Mouse (Mus musculus) forebrain, embryonic 11.5 days (tissue): ENCODE measurements at regions not wholly inside any gene's neighbourhood (a gene's known extent, or its start where the extent isn't known, plus 50 kb on each side); places are given as distances from the start of the nearest gene placed in this dataset.
A peak's percentile ranks its signal among the peaks of the same experiment; 100 is the strongest.

Experiments used
- ATAC-seq: fragments of 200-750 bp; cut with Nextera tagmentation; replicated peaks from 2 replicates; pipeline ENCODE4 v1.8.0; 2017; ENCODE audit warnings: moderate TSS enrichment; ENCODE audit not compliant: low FRiP score
- DNase-seq: peaks from one replicate; pipeline ENCODE4 v3.0.0-alpha.2; 2017; ENCODE audit warnings: low spot score
- H3K27ac ChIP-seq: fragments of 300-500 bp; sonication (generic); 2 replicates; pipeline ENCODE4 v1.5.1; 2014; ENCODE audit warnings: low read depth, low read length
- H3K27me3 ChIP-seq: fragments of 300-500 bp; sonication (generic); 2 replicates; pipeline ENCODE4 v1.6.1; 2014; ENCODE audit warnings: mild to moderate bottlenecking, low read length, mixed read lengths; ENCODE audit not compliant: control insufficient read depth, insufficient read depth
- H3K36me3 ChIP-seq: fragments of 300-500 bp; sonication (generic); 2 replicates; pipeline ENCODE4 v1.6.1; 2014; ENCODE audit warnings: mild to moderate bottlenecking, low read length, moderate library complexity, mixed read lengths; ENCODE audit not compliant: control insufficient read depth, insufficient read depth
- H3K4me1 ChIP-seq: fragments of 300-500 bp; sonication (generic); replicated peaks from 2 replicates; pipeline ENCODE4 v1.6.1; 2014; ENCODE audit warnings: low read length, mixed read lengths; ENCODE audit not compliant: control insufficient read depth, insufficient read depth
- H3K4me2 ChIP-seq: fragments of 300-500 bp; sonication (generic); 2 replicates; pipeline ENCODE4 v1.6.1; 2014; ENCODE audit warnings: low read depth, mild to moderate bottlenecking, low read length, moderate library complexity, mixed read lengths; ENCODE audit not compliant: severe bottlenecking
- H3K4me3 ChIP-seq: fragments of 300-500 bp; sonication (generic); 2 replicates; pipeline ENCODE4 v1.5.1; 2014; ENCODE audit warnings: low read depth, low read length
- H3K9ac ChIP-seq: fragments of 300-500 bp; sonication (generic); 2 replicates; pipeline ENCODE4 v1.6.1; 2014; ENCODE audit warnings: low read length
- H3K9me3 ChIP-seq: fragments of 300-500 bp; sonication (generic); 2 replicates; pipeline ENCODE4 v1.6.1; 2016; ENCODE audit warnings: low read length, mixed read lengths; ENCODE audit not compliant: control insufficient read depth
- WGBS: fragments of 180-500 bp; shearing (Covaris S2); extraction: QIAGEN DNeasy Blood & Tissue Kit; methylation state at CpG from one replicate; pipeline ENCODE4 v1.1.7; 2014; 5-methylcytosine and 5-hydroxymethylcytosine counted together

DNA sequence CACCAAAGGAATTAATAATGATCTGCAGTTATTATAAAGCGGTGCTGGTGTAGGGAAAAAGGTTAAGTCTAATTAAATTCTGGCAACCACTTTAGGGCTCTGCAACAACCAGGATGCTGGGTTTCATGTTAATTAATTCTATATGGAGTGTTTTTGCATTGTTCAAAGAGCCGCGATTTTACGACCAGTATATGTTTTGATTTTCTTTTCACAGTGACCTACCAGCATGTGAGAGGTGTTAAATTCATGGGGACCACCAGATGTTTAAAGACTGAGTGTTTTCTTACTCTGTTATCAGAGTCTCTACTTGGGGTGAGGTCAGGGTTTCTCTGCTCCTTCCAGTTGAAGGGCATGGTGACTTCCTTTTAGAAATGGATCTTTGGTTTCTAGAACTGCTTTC is 164.8 kb upstream of the Zmiz1 start:
- no peak overlapping the region for H3K9ac ChIP-seq
- H3K9me3 ChIP-seq: no peaks in the 10 kb centered on the region
- no peak overlapping the region for H3K4me3 ChIP-seq
- DNase-seq (no peak), ATAC-seq (no peak)
- no peaks in the 10 kb centered on the region for H3K36me3 ChIP-seq
- H3K27me3 ChIP-seq: peaks cover 2% of the 10 kb centered on the region; the same call in 1 of the 2 replicates
- no peak overlapping the region for H3K27ac ChIP-seq
- H3K4me1 ChIP-seq: 0 out of 2 replicates have a peak, but pooled peaks cover 2% of the 10 kb centered on the region
- no peak overlapping the region for H3K4me2 ChIP-seq
- 76% methylated on average over 4 of the region's 4 CpGs for WGBS

DNA sequence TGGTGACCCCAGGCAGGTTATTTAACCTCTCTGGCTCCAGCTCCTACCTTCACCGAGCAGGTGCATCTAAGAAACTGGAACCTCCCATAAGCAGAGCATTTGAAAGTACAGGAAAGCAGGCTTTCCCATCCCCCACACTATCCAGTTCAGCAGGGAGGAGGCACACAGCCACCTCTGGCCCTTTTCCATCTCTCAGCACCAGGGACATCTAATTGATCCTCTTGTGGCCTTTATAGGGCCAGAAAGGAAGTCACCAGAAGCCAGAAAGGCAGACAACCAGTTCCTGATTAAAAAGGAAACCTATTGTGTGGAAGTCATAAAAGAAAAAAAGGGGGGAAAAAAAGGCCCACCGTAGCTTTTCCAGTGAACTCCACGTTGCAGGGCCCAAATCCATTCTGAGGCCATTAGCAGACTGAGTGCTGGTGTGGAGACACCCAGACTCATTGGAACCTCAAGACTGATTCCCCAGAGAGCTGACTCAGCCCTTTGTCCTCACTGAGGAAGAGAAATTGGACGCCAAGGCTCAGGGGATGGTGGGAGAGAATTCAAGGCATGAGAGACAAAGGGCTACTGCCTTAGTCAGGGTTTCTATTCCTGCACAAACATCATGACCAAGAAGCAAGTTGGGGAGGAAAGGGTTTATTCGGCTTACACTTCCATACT is 163.2 kb upstream of the Zmiz1 start:
- peaks cover 12% of the 10 kb centered on the region; the same call in 1 of the 2 replicates for H3K27me3 ChIP-seq
- WGBS: 49% methylated on average over 4 of the region's 5 CpGs
- peaks cover 2% of the 10 kb centered on the region for H3K4me1 ChIP-seq
- no peaks in the 10 kb centered on the region for H3K36me3 ChIP-seq
- ATAC-seq (no peak), DNase-seq (no peak)
- no peak overlapping the region for H3K4me2 ChIP-seq
- no peak overlapping the region for H3K27ac ChIP-seq
- no peak overlapping the region for H3K9ac ChIP-seq
- no peaks in the 10 kb centered on the region for H3K9me3 ChIP-seq
- no peak overlapping the region for H3K4me3 ChIP-seq

DNA sequence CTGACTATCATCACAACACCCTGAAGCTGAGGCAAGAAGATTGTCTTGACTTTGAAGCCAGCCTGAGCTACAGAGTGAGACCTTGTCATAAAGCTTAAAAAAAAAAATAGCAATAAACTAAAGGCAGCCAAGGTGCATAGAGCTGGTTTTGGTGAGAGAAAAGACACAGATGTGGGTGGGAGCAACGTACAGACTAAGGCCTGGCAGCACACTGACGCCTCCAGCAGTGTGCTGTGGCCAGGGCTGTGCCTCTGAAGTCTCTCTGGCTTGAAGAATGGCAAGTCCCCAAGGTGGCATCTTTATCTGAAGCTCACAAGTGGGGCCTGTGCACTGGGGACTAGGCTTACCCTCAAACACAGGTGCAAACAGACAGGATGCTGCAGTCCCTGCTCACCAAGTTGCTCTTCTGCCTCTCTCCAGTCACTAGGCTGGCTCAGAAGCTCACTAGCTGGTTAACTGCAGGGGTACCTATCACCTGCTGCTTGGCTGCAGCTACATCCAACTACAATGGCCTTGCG is 159.3 kb upstream of the Zmiz1 start:
- DNase-seq (no peak), ATAC-seq (no peak)
- peaks cover 23% of the 10 kb centered on the region for H3K27me3 ChIP-seq
- H3K27ac ChIP-seq: no peak overlapping the region
- 76% methylated on average over 3 of the region's 3 CpGs for WGBS
- no peak overlapping the region for H3K4me3 ChIP-seq
- H3K4me2 ChIP-seq: no peak overlapping the region
- no peaks in the 10 kb centered on the region for H3K36me3 ChIP-seq
- H3K9ac ChIP-seq: no peak overlapping the region
- no peaks in the 10 kb centered on the region for H3K9me3 ChIP-seq
- H3K4me1 ChIP-seq: peaks cover 16% of the 10 kb centered on the region

DNA sequence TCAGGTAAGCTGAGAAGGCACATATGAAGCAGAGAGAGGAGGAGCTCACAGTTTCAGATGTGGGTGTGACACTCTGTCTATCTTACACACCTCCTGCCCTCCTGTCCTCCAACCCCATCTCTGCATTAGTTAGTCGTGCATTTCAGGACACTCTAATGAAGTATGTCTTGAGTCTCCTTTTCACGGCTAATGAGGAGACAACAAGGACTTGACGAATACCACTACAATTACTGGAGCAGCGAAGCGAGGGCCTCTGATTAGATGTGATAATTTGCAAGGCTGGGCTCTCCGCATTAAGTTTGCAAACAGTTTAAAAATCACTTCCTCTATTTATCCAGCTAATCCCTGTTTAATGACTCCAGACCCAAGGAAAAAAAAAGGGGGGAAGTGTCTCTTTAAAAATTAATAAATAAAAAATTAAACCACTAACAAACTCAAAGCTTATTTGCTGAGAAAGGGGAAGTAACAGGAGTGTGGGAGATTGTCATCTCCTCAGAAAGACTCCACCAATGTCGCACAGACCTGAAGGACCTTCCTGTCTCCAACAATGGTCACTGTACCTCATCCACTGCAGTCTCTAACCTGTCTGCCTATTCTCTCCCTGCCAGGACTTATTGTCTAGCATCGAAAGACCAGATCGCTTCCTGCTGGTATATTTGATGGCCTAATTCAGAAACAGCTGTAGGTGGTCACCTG is 157.5 kb upstream of the Zmiz1 start:
- 18% methylated on average over 9 of the region's 9 CpGs for WGBS
- H3K9ac ChIP-seq: no peak overlapping the region
- no peak overlapping the region for H3K4me3 ChIP-seq
- peak; percentile 52 for DNase-seq
- peaks cover 30% of the 10 kb centered on the region for H3K27me3 ChIP-seq
- no peaks in the 10 kb centered on the region for H3K36me3 ChIP-seq
- no peak overlapping the region for H3K4me2 ChIP-seq
- H3K4me1 ChIP-seq: peaks cover 19% of the 10 kb centered on the region
- ATAC-seq: peak; percentile 46; the same call in 1 of the 2 replicates
- no peak overlapping the region for H3K27ac ChIP-seq
- no peaks in the 10 kb centered on the region for H3K9me3 ChIP-seq

DNA sequence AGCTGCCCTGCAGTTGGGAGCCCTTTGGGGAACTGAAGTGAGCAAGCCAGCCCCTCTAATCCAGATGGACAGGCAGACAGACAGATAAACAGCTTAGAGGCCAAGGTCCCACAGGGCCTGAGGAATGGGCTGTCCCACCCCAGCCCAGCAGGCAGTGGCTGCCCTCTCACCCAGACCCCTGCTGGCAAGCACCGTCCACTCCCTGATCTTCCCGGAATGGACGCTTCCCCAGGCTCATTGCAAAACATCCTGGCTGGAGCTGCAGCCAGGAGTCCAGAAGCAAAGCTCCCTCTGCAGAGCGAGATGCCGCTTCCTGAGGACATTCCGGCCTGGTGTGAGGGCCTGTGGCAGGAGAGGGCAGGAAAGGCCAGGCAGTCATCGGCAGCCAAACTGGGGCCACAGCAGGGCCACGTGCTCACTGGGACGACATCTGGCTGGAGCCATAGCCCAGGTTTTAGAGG is 154.6 kb upstream of the Zmiz1 start:
- Histone ChIP-seq H3K9me3 (no peaks in the 10 kb centered on the region), H3K9ac (peak overlapping the region; percentile 30; the same call in 1 of the 2 replicates), H3K4me3 (no peak overlapping the region), H3K36me3 (no peaks in the 10 kb centered on the region), H3K4me1 (peaks cover 20% of the 10 kb centered on the region), H3K27ac (0 out of 2 replicates have a peak overlapping the region, but pooled peaks have one; percentile 14), H3K27me3 (peaks cover 27% of the 10 kb centered on the region), H3K4me2 (0 out of 2 replicates have a peak overlapping the region, but pooled peaks have one; percentile 13)
- ATAC-seq: 0 out of 2 replicates have a peak, but pooled peaks have one; percentile 15
- DNase-seq: no peak
- WGBS: 13% methylated on average over 9 of the region's 9 CpGs

DNA sequence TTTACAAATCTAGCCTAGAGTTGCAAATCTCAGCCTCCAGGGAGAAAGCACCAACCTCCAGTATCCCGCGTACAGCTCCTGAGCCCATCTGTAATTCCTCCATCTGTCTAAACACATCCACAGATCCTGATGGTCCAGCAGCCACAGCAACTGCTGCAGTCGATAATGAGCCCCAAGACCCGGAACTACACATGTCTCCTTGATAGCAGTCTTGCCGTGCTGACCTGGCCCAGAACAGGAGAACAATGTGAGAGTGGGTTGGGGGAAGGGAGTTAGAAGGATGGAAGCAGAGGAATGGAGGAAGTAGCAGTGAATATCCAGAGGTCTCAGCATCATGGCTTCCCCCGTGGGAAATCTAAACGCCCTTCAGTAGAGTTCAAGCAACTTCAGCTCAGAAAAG is 152.8 kb upstream of the Zmiz1 start:
- Histone ChIP-seq H3K27ac (no peak overlapping the region), H3K4me1 (peaks cover 16% of the 10 kb centered on the region)
- no peak for ATAC-seq

DNA sequence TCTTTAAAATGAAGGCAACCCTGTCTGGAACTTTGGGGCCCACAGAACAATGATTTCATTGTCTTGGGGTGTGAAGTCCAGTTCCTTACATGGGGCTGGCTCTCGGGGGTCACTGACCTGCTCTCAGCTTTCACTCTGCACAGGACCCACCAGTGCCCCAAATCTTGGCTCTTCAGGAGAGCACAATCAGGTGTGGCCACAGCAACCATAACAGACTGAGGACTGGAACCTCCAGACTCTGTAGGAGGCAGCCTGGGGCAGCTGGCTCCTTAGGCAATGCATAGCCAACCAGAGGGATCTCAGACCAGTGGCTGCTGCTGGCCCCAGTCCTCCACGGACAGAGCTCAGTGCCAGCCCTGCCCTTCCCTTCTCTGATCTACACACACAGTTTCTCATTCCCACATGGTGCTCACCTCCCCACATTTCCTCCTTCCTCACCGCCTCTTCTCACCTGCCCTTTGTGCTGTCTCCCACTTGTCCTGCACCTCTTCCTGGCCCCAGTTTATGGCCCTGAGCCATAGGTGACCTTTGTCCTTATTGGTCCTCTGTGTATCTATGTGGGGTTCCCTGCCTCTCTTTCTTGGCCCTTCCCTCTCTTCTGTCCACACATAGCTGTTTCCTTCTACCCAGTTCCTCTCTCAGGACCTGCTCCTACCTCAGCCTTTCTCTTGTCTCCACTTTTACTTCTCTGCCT is 151.9 kb upstream of the Zmiz1 start:
- ATAC-seq: no peak
- Histone ChIP-seq H3K27me3 (peaks cover 18% of the 10 kb centered on the region), H3K27ac (no peak overlapping the region), H3K4me1 (peaks cover 16% of the 10 kb centered on the region; the same call in 1 of the 2 replicates), H3K4me3 (no peak overlapping the region), H3K36me3 (no peaks in the 10 kb centered on the region), H3K9me3 (no peaks in the 10 kb centered on the region), H3K9ac (no peak overlapping the region), H3K4me2 (no peak overlapping the region)
- DNase-seq: no peak
- 73% methylated on average over 3 of the region's 3 CpGs for WGBS

More for the DNA sequence above, 152.8 kb upstream of the Zmiz1 start:
- 75% methylated on average over 7 of the region's 7 CpGs for WGBS
- H3K9ac ChIP-seq: no peak overlapping the region
- H3K4me2 ChIP-seq: no peak overlapping the region
- no peaks in the 10 kb centered on the region for H3K9me3 ChIP-seq
- H3K36me3 ChIP-seq: no peaks in the 10 kb centered on the region
- H3K27me3 ChIP-seq: peaks cover 18% of the 10 kb centered on the region
- no peak overlapping the region for H3K4me3 ChIP-seq
- peak; percentile 46 for DNase-seq

DNA sequence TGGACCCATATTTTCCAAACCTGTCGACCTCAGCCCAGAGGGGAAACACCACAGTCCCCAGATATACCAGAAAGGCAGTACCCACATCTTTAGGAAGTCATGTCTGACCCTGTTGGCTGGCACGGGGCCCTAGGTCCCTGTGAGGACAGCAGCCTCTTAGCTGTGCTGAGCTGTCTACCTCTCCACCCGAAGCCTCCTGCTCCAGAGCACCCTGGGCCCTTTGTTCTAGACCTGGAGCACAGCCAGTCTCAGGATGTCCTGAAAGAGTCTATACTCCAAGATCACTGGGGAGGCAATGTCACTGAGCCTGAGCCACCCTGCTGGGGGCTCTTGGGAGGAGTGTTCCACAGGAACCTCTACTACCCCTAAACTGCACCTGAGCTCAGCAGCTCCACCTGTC is 150.9 kb upstream of the Zmiz1 start:
- no peak overlapping the region for H3K27ac ChIP-seq
- 81% methylated on average over 3 of the region's 3 CpGs for WGBS
- no peak overlapping the region for H3K9ac ChIP-seq
- H3K4me3 ChIP-seq: no peak overlapping the region
- no peaks in the 10 kb centered on the region for H3K36me3 ChIP-seq
- peaks cover 14% of the 10 kb centered on the region; the same call in 1 of the 2 replicates for H3K4me1 ChIP-seq
- no peaks in the 10 kb centered on the region for H3K9me3 ChIP-seq
- H3K27me3 ChIP-seq: peaks cover 18% of the 10 kb centered on the region
- ATAC-seq: no peak
- peak; percentile 34 for DNase-seq
- H3K4me2 ChIP-seq: no peak overlapping the region
